Mouse (Mus musculus): ENCODE measurements around the gene Papss2.
"Not testable (repeated sequence)": the region's sequence is repeated elsewhere in the genome, so short reads cannot be mapped to it uniquely, and the experiment has no call there.

Gene Papss2

GRCm38 (mm10) chr19:32638276-32638903 lies 42.8 kb downstream of the Papss2 start:
- DNase-seq (ENCODE audit: low read depth, low spot score), result no peak

GRCm38 (mm10) chr19:32641535-32641934 lies 45.9 kb downstream of the Papss2 start:
- DNase-seq (ENCODE audit: low read depth, low spot score), result no peak

GRCm38 (mm10) chr19:32641995-32642394 lies 46.4 kb downstream of the Papss2 start:
- no peak for DNase-seq (ENCODE audit: low read depth, low spot score)

- DNase-seq (ENCODE audit: low read depth, low spot score), result no peak
Observed at GRCm38 (mm10) chr19:32643642-32644041, 48.1 kb downstream of the Papss2 start.

- DNase-seq (ENCODE audit: low read depth, low spot score), result no peak
Observed at GRCm38 (mm10) chr19:32645939-32646338, 50.3 kb downstream of the Papss2 start.

- no peak for DNase-seq (ENCODE audit: low read depth, low spot score)
Observed at GRCm38 (mm10) chr19:32646382-32646781, 50.8 kb downstream of the Papss2 start.

GRCm38 (mm10) chr19:32648019-32648571 lies 52.5 kb downstream of the Papss2 start:
- no peak for DNase-seq (ENCODE audit: low read depth, low spot score)

GRCm38 (mm10) chr19:32651046-32651445 lies 55.5 kb downstream of the Papss2 start:
- peak; percentile 53 for DNase-seq (ENCODE audit: low read depth, low spot score)

- DNase-seq (ENCODE audit: low read depth, low spot score), result no peak
Observed at GRCm38 (mm10) chr19:32653122-32653521, 57.5 kb downstream of the Papss2 start.

- DNase-seq (ENCODE audit: low read depth, low spot score), result no peak
Observed at GRCm38 (mm10) chr19:32653630-32654362, 58.2 kb downstream of the Papss2 start.

- no peak for DNase-seq (ENCODE audit: low read depth, low spot score)
Observed at GRCm38 (mm10) chr19:32659346-32659745, 63.8 kb downstream of the Papss2 start.

GRCm38 (mm10) chr19:32662936-32663335 lies 67.3 kb downstream of the Papss2 start:
- no peak for DNase-seq (ENCODE audit: low read depth, low spot score)

- no peak for DNase-seq (ENCODE audit: low read depth, low spot score)
Observed at GRCm38 (mm10) chr19:32665243-32665642, 69.7 kb downstream of the Papss2 start.

- DNase-seq (ENCODE audit: low read depth, low spot score), result not testable (repeated sequence)
Observed at GRCm38 (mm10) chr19:32667830-32668229, 72.2 kb downstream of the Papss2 start.

- no peak for DNase-seq (ENCODE audit: low read depth, low spot score)
Observed at GRCm38 (mm10) chr19:32675766-32676165, 80.2 kb downstream of the Papss2 start.

- no peak for DNase-seq (ENCODE audit: low read depth, low spot score)
Observed at GRCm38 (mm10) chr19:32680894-32681293, 85.3 kb downstream of the Papss2 start.

- no peak for DNase-seq (ENCODE audit: low read depth, low spot score)
Observed at GRCm38 (mm10) chr19:32683081-32683480, 87.5 kb downstream of the Papss2 start.

GRCm38 (mm10) chr19:32687721-32688120 lies 92.1 kb downstream of the Papss2 start:
- DNase-seq (ENCODE audit: low read depth, low spot score), result no peak

GRCm38 (mm10) chr19:32688227-32688626 lies 92.6 kb downstream of the Papss2 start:
- DNase-seq (ENCODE audit: low read depth, low spot score), result not testable (repeated sequence)

- DNase-seq (ENCODE audit: low read depth, low spot score), result peak; percentile 21
Observed at GRCm38 (mm10) chr19:32689724-32690123, 94.1 kb downstream of the Papss2 start.

- DNase-seq (ENCODE audit: low read depth, low spot score), result no peak
Observed at GRCm38 (mm10) chr19:32696674-32697073, 101.1 kb downstream of the Papss2 start.

- no peak for DNase-seq (ENCODE audit: low read depth, low spot score)
Observed at GRCm38 (mm10) chr19:32702191-32702590, 106.6 kb downstream of the Papss2 start.

GRCm38 (mm10) chr19:32708996-32709395 lies 113.4 kb downstream of the Papss2 start:
- DNase-seq (ENCODE audit: low read depth, low spot score), result no peak
